Mouse (Mus musculus) urinary bladder, postnatal 10 days (tissue): ENCODE results near the gene Hes7.

ENCODE experiments used
- DNase-seq: peaks from one replicate; pipeline ENCODE4 v3.0.0; 2022; ENCODE audit warnings: low spot score

The Hes7 gene

DNA sequence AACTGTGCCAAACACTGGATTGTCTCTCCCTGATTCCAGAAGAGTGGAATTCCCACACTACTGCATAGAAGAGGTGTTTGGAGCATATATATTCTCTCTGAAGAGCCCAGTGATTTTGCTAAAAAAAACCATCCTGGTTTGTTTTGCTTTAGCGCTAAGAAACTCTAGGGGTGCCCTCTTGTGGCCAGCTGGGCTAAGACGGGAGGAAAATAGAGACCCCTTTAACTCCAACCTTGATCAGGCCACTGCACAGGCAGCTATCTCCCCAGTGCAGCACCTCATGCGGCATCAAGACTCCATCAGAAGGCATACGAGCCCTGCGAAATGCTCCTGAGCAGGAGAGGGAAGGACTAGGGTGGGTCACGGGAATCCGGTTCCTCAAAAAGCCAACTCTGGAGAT is 30.2 kb downstream of the Hes7 start:
- DNase-seq = no peak

DNA sequence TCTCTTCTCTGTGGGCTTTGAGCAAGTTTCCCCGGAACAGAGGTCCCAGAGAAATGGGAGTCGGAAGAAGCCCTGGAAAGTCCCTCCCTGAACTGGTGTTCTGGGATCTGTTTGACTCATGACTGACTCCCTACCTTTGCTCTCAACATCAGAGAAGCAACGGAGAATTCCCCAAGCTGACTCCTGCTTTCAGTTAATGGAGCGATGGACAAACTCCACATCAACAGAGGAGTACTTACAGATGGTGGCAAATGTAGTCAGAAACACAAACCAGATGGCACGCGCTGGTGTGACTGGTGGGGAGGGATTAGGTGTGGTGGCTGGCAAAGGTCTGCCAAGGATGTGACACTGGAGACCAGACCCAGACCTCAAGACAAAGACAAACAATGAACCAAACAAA is 30.8 kb downstream of the Hes7 start:
- no peak for DNase-seq

DNA sequence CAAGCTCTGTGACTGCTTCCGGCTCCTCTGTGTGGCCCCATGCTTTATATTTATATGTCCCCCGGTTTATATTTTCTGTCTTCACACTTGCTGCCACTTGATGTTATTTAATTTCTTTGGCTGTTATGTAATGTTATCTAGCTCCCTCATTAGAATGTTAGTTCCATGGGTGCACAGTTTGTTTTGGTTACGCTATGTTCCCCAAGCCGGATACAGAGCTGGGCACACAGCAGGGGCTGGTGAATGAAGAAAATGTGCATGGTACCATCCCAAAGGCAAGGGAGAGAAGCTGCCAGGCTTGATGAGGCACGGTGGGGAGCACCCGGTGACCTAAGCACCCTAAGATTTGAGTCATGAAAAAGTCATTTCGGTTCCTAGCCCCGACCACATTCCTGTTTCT is 33.6 kb downstream of the Hes7 start:
- no peak for DNase-seq

DNA sequence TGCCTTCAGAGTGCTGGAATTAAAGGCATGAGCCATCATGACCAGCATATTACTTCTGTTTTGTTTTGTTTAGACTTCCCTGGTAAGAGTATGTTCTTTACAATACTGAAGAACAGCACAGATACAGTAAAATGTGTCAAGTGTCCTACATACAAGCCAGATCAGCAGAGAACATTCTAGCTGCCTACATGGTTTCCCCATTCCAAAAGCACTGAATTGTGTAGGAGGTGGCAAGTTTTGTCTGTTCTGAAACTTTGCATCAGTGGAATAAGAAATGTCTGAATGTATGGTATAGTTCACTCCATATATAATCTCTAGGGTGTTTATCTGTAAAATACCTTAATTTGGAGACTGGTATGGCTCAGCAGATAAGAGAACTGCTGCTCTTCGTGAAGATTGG is 35.1 kb downstream of the Hes7 start:
- DNase-seq = no peak

DNA sequence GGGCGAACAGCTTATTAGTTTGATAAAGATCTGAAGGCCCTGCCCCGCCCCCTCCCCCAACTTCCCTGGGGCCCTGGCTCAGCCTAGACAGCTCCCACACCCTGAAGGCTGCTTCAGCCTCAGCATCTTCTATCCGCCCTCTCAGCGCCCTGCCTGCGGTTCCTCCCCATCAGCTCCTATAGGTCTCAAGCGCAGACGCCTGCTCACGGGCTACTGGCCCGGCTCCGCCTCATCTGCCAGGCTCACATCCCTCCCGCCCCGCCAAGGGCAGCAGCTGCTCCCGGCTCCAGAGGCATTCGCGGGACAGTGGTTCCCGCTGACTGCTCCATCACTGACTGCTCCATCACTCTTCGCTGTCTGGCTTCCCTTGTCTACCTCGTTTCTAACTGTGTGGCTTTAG is 36.6 kb downstream of the Hes7 start, which contains the start of gene Alox12b:
TSS of gene Alox12b (plus strand) at position 190 of the 400 bp plus-strand sequence.
- DNase-seq = no peak

DNA sequence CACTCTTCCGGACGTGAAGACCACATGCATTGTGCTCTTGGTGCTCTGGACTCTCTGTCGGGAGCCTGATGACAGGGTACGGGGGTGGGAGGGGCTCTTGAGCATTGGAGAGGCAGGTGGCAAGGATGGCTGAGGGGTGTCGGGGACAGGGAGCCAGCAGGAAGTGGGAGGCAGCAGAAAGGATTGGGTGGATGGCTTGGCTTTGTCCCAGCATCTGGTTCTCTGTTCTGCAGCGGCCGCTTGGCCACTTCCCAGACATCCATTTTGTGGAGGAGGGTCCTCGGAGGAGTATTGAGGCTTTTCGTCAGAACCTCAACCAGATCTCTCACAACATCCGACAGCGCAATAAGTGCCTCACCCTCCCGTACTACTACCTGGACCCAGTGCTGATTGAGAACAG is 49.1 kb downstream of the Hes7 start:
- no peak for DNase-seq

DNA sequence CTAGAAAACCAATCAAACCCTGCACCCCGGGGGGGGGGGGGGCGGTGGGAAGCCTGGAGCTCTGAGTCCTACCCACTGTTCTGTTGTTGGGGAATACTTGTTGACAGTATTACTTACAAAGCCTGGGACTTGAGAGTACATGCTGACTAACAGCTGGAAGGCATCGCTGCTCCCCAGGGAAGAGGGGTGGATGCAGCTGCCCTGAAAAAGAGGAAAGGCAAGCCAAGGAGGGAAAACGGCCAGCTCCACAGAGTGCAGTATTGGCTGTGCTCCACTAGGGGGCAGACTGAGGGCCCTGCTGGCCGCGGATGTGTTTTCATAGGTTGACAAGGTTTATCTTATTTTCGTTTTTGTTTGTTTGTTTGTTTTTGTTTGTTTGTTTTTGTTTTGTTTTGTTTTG is 51.4 kb downstream of the Hes7 start:
- DNase-seq = no peak

DNA sequence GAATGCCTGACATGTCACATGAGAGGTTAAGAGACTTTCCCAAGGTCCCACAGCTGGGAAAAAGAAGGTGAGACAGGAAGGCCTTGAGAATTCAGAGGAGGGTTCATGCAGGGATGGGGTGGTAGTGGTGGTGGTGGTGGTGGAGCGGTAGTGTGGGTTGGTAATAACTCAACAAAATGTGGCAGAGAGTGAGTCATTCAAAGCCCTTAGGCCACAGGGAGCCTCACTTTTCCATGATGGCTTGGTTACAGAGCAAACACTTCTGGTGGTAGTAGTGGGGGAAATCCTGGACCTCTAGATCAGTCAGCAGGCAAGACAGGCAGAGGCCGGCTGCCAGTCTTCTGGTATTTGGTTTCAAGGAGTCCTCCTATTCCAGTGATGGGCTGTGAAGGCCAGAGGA is 52.4 kb downstream of the Hes7 start:
- no peak for DNase-seq
